Mouse (Mus musculus): Measurements from ENCODE around the gene Tgtp2. TPM values are rescaled to one million over a fixed set of nuclear protein-coding genes. Genes with fewer than 3 reads are reported as not detected.

Tgtp2 gene
- total RNA-seq, 2 experiments from 2014 or later: 0.17 TPM; not detected in 1

Other genes starting within 250 kb of the Tgtp2 start
- gene Trim41, start 246.9 kb downstream of the Tgtp2 start, total RNA-seq (2021): 10 to 100 TPM; 52.0 to 56.4 TPM
- 1 to 10 TPM; 1.4 to 1.8 TPM for gene Trim7, start 238.1 kb downstream of the Tgtp2 start, total RNA-seq (2021)
- 1 to 10 TPM; 1.2 to 1.6 TPM for gene Gm12184, start 237.6 kb downstream of the Tgtp2 start, total RNA-seq (2021)
- 1 to 10 TPM; 3.7 TPM for gene Irgm1, start 192.5 kb downstream of the Tgtp2 start, total RNA-seq (2021)
- gene Gm5431, start 162.0 kb downstream of the Tgtp2 start, total RNA-seq (2021): under 1 TPM in 1 of 2 experiments, not detected in 1; 0.29 TPM
- gene Psme2b, start 118.0 kb downstream of the Tgtp2 start, total RNA-seq (2021): under 1 TPM in 1 of 2 experiments, not detected in 1; 0.70 TPM
- gene Olfr56, start 85.3 kb downstream of the Tgtp2 start, total RNA-seq (2021): not detected
- gene 9930111J21Rik1, start 84.8 kb downstream of the Tgtp2 start, total RNA-seq (2021): 1 to 10 TPM in 1 of 2 experiments, under 1 TPM in 1; 0.94 to 1.1 TPM
- gene Gm12185, start 72.0 kb downstream of the Tgtp2 start, total RNA-seq (2021): under 1 TPM in 1 of 2 experiments, not detected in 1; 0.06 TPM
- gene Tgtp1, start 70.0 kb downstream of the Tgtp2 start, total RNA-seq (2021): not detected
- 1 to 10 TPM; 1.6 TPM for gene 9930111J21Rik2, start 13.0 kb downstream of the Tgtp2 start, total RNA-seq (2021)
- under 1 TPM; 0.57 to 0.62 TPM for gene Ifi47, start 12.4 kb upstream of the Tgtp2 start, total RNA-seq (2021)
- not detected for gene Olfr1396, start 50.7 kb upstream of the Tgtp2 start, total RNA-seq (2021)
- gene Olfr1395, start 78.1 kb upstream of the Tgtp2 start, total RNA-seq (2021): not detected
- not detected for gene Olfr1394, start 90.2 kb upstream of the Tgtp2 start, total RNA-seq (2021)
- gene Btnl9, start 123.0 kb upstream of the Tgtp2 start, total RNA-seq (2021): under 1 TPM; 0.17 to 0.22 TPM
- gene Zfp62, start 139.1 kb upstream of the Tgtp2 start, total RNA-seq (2021): 10 to 100 TPM; 36.9 to 39.5 TPM
- gene Mgat1, start 180.0 kb upstream of the Tgtp2 start, total RNA-seq (2021): 10 to 100 TPM; 57.8 to 72.4 TPM
- under 1 TPM in 1 of 2 experiments, not detected in 1; 0.13 TPM for gene Olfr1393, start 214.1 kb upstream of the Tgtp2 start, total RNA-seq (2021)
- under 1 TPM in 1 of 2 experiments, not detected in 1; 0.19 TPM for gene Olfr1392, start 221.1 kb upstream of the Tgtp2 start, total RNA-seq (2021)
- gene Olfr10, start 240.5 kb upstream of the Tgtp2 start, total RNA-seq (2021): not detected